Mouse (Mus musculus): Measurements from ENCODE around the gene Ubn2. TPM values are rescaled to one million over a fixed set of nuclear protein-coding genes. Genes with fewer than 3 reads are reported as not detected.
"Not testable (repeated sequence)": the region's sequence is repeated elsewhere in the genome, so short reads cannot be mapped to it uniquely, and the experiment has no call there.

The Ubn2 gene
- polyA plus RNA-seq, 1 experiment from 2014 or later: 22.9 TPM

DNA sequence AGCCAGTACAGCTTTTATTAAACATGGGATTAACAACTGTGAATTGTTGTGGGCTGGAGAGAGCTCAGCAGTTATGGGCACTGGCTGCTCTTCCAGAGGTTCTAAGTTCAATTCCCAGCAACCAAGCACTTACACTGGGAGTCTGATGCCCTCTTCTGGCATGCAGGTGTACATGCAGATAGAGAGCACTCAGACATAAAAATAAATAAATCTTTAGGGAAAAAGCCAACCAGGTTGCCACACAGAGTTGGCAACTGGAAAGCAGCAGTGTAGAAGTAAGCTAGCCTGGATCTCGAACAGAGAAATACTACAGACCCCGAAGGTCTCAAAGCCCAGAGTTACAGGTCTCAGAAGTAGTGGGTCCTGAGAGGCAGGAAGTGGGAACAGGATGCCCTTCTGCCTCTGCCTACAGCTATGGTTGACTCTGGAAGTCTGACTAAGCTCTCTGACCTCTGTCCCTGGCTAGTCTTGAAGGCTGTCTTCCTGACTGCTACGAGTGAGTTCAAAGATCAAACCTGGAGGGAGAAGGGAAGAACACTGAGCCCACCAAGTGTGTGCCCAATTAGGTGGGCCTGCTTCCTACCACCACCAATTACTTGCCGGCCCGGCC, 97.6 kb downstream of the Ubn2 start:
- Histone ChIP-seq H3K4me2 (replicated peaks; ENCODE audit: low read depth, low read length) (no peak overlapping the region), H3K9me3 (ENCODE audit: control insufficient read depth, low read depth, low read length) (no peaks in the 10 kb centered on the region), H3K4me1 (ENCODE audit: control insufficient read depth, insufficient read depth, low read length) (peaks cover 4% of the 10 kb centered on the region; the same call in 1 of the 2 replicates), H3K27ac (ENCODE audit: low read length) (no peak overlapping the region), H3K27me3 (ENCODE audit: control insufficient read depth, insufficient read depth, low read length) (no peaks in the 10 kb centered on the region), H3K4me3 (ENCODE audit: low read depth, low read length) (no peak overlapping the region), H3K9ac (replicated peaks; ENCODE audit: low read depth, low read length) (no peak overlapping the region), H3K36me3 (ENCODE audit: control insufficient read depth, insufficient read depth, low read length) (no peaks in the 10 kb centered on the region)
- WGBS: 54% methylated on average over 5 of the region's 5 CpGs
- no peak for ATAC-seq (ENCODE audit: insufficient number of reproducible peaks, insufficient read depth, low FRiP score, low read depth)

GRCm38 (mm10) chr6:38532500-38533420, 99.0 kb downstream of the Ubn2 start:
- peak overlapping the region; percentile 36 for H3K9ac ChIP-seq (replicated peaks; ENCODE audit: low read depth, low read length)
- peak; percentile 23; the same call in 1 of the 2 replicates for ATAC-seq (ENCODE audit: insufficient number of reproducible peaks, insufficient read depth, low FRiP score, low read depth)
- no peaks in the 10 kb centered on the region for H3K27me3 ChIP-seq (ENCODE audit: control insufficient read depth, insufficient read depth, low read length)
- peak overlapping the region; percentile 60 for H3K4me2 ChIP-seq (replicated peaks; ENCODE audit: low read depth, low read length)
- peak overlapping the region; percentile 96 for H3K27ac ChIP-seq (ENCODE audit: low read length)
- 7% methylated on average over 25 of the region's 25 CpGs for WGBS
- no peaks in the 10 kb centered on the region for H3K9me3 ChIP-seq (ENCODE audit: control insufficient read depth, low read depth, low read length)
- no peaks in the 10 kb centered on the region for H3K36me3 ChIP-seq (ENCODE audit: control insufficient read depth, insufficient read depth, low read length)
- H3K4me1 ChIP-seq (ENCODE audit: control insufficient read depth, insufficient read depth, low read length): peaks cover 4% of the 10 kb centered on the region; the same call in 1 of the 2 replicates
- H3K4me3 ChIP-seq (ENCODE audit: low read depth, low read length): peak overlapping the region; percentile 80

GRCm38 (mm10) chr6:38533428-38534405, 100.0 kb downstream of the Ubn2 start, which contains the start of gene Fmc1:
Fmc1 (plus strand) TSS chr6:38533502.
- ATAC-seq (ENCODE audit: insufficient number of reproducible peaks, insufficient read depth, low FRiP score, low read depth): peak; percentile 93
- Histone ChIP-seq H3K4me2 (replicated peaks; ENCODE audit: low read depth, low read length) (peak within 1 kb of the TSS; percentile 60), H3K36me3 (ENCODE audit: control insufficient read depth, insufficient read depth, low read length) (no peaks in the 10 kb centered on the region), H3K9me3 (ENCODE audit: control insufficient read depth, low read depth, low read length) (no peaks in the 10 kb centered on the region), H3K27me3 (ENCODE audit: control insufficient read depth, insufficient read depth, low read length) (no peaks in the 10 kb centered on the region), H3K9ac (replicated peaks; ENCODE audit: low read depth, low read length) (peak within 1 kb of the TSS; percentile 68), H3K27ac (ENCODE audit: low read length) (peak within 1 kb of the TSS; percentile 97), H3K4me3 (ENCODE audit: low read depth, low read length) (peak within 1 kb of the TSS; percentile 80), H3K4me1 (ENCODE audit: control insufficient read depth, insufficient read depth, low read length) (peaks cover 4% of the 10 kb centered on the region; the same call in 1 of the 2 replicates)
- WGBS: 5% methylated on average over 41 of the region's 41 CpGs

DNA sequence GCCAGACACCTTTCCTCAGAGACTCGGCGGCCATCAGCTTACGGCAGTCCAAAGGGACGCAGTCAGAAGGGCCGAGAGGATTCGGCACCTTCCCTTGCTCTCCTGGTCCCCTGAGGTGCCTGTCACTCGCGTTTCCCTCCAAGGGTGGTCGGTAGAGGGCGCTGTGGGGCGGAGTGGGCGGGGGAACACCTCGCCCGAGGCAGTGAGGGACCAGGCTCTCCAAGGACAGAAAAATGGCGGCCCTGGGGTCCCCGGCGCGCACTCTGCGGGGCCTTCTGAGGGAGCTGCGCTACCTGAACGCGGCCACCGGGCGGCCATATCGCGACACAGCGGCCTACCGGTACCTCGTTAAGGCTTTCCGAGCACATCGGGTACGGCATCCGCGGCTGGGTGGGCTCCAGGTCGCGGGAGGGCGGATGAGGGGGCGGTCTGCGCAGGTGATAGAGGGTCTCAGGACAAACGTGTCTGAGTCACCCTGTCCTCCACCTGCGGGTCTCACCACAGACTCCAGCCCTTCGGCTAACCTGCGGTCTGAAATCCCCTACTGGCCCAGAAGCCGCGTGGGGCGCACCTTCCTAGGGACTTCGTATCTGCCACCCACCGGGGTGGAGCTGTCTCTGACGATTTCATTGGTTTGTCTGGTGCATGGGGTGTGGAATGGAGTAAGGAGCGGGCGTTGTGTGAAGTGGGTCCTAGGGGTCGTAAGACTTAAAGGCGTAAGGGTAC, 101.1 kb downstream of the Ubn2 start:
- under 1% methylated on average over 53 of the region's 53 CpGs for WGBS
- H3K27me3 ChIP-seq (ENCODE audit: control insufficient read depth, insufficient read depth, low read length): no peaks in the 10 kb centered on the region
- ATAC-seq (ENCODE audit: insufficient number of reproducible peaks, insufficient read depth, low FRiP score, low read depth): peak; percentile 80

DNA sequence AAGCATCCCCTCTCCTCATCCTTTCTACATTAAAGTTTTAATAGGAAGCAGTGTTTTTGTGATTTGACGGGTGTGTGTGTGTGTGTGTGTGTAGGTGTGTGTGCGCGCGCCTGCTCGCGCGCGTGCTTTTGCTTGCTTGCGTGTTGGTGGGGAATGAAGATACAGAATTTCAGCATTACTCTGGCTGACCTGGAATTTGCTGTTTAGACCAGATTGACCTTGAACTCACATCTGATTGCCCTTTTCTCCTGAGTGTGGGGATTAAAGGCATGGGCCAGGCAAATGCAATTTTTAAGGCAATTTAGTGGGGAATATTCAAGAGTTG, 101.6 kb downstream of the Ubn2 start:
- H3K9ac ChIP-seq (replicated peaks; ENCODE audit: low read depth, low read length): peak overlapping the region; percentile 68
- H3K36me3 ChIP-seq (ENCODE audit: control insufficient read depth, insufficient read depth, low read length): no peaks in the 10 kb centered on the region
- H3K4me3 ChIP-seq (ENCODE audit: low read depth, low read length): peak overlapping the region; percentile 80
- H3K27ac ChIP-seq (ENCODE audit: low read length): peak overlapping the region; percentile 97
- H3K4me2 ChIP-seq (replicated peaks; ENCODE audit: low read depth, low read length): peak overlapping the region; percentile 57
- H3K9me3 ChIP-seq (ENCODE audit: control insufficient read depth, low read depth, low read length): no peaks in the 10 kb centered on the region
- H3K4me1 ChIP-seq (ENCODE audit: control insufficient read depth, insufficient read depth, low read length): peaks cover 4% of the 10 kb centered on the region; the same call in 1 of the 2 replicates
- no peak for ATAC-seq (ENCODE audit: insufficient number of reproducible peaks, insufficient read depth, low FRiP score, low read depth)
- no peaks in the 10 kb centered on the region for H3K27me3 ChIP-seq (ENCODE audit: control insufficient read depth, insufficient read depth, low read length)
- 4% methylated on average over 9 of the region's 9 CpGs for WGBS

More for the DNA sequence above, 101.1 kb downstream of the Ubn2 start:
- Histone ChIP-seq H3K4me3 (ENCODE audit: low read depth, low read length) (peak overlapping the region; percentile 80), H3K4me2 (replicated peaks; ENCODE audit: low read depth, low read length) (peak overlapping the region; percentile 57), H3K36me3 (ENCODE audit: control insufficient read depth, insufficient read depth, low read length) (no peaks in the 10 kb centered on the region), H3K9me3 (ENCODE audit: control insufficient read depth, low read depth, low read length) (no peaks in the 10 kb centered on the region), H3K9ac (replicated peaks; ENCODE audit: low read depth, low read length) (peak overlapping the region; percentile 68), H3K4me1 (ENCODE audit: control insufficient read depth, insufficient read depth, low read length) (peaks cover 4% of the 10 kb centered on the region; the same call in 1 of the 2 replicates), H3K27ac (ENCODE audit: low read length) (peak overlapping the region; percentile 97)

DNA sequence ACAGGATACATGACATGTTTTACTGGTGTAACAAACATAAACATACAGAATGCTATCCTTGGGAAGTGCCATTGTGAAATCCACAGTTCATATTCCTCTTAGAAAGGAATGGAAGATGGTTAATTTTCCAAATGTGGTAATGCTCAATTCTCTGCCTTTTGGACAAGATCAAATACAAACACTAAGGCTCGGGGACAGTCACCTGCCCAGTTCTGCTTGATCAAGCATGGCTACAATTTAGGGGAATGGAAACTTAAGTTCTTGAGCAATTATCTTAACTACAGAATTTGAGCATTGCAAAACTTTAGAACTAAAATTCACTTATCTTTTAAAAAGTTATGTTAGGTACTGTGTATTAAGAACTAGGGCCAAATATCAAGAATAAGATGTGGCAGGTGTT, 102.0 kb downstream of the Ubn2 start:
- WGBS: 83% methylated on average over 1 of the region's 1 CpGs
- no peaks in the 10 kb centered on the region for H3K9me3 ChIP-seq (ENCODE audit: control insufficient read depth, low read depth, low read length)

DNA sequence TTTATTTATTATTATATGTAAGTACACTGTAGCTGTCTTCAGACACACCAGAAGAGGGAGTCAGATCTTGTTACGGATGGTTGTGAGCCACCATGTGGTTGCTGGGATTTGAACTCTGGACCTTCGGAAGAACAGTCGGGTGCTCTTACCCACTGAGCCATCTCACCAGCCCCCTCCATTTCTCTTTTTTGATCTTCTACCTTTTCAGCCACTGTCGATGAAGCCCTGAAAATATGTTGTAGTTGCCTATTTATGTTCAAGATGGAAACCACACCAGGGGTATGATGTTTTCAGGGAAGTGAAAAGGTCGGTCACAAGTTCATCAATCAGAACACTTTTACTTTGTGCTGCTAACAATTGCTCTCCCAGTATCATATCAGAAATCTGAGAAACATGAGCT, 110.4 kb downstream of the Ubn2 start:
- H3K9ac ChIP-seq (replicated peaks; ENCODE audit: low read depth, low read length): not testable (repeated sequence)

More for the DNA sequence above, 102.0 kb downstream of the Ubn2 start:
- no peaks in the 10 kb centered on the region for H3K27me3 ChIP-seq (ENCODE audit: control insufficient read depth, insufficient read depth, low read length)
- H3K4me2 ChIP-seq (replicated peaks; ENCODE audit: low read depth, low read length): peak overlapping the region; percentile 57
- H3K9ac ChIP-seq (replicated peaks; ENCODE audit: low read depth, low read length): no peak overlapping the region
- H3K4me3 ChIP-seq (ENCODE audit: low read depth, low read length): peak overlapping the region; percentile 80
- H3K27ac ChIP-seq (ENCODE audit: low read length): no peak overlapping the region; the same call in 1 of the 2 replicates
- no peak for ATAC-seq (ENCODE audit: insufficient number of reproducible peaks, insufficient read depth, low FRiP score, low read depth)
- no peaks in the 10 kb centered on the region for H3K36me3 ChIP-seq (ENCODE audit: control insufficient read depth, insufficient read depth, low read length)
- H3K4me1 ChIP-seq (ENCODE audit: control insufficient read depth, insufficient read depth, low read length): peaks cover 4% of the 10 kb centered on the region; the same call in 1 of the 2 replicates

More for the DNA sequence above, 110.4 kb downstream of the Ubn2 start:
- not testable (repeated sequence) for H3K4me2 ChIP-seq (replicated peaks; ENCODE audit: low read depth, low read length); H3K4me3 ChIP-seq (ENCODE audit: low read depth, low read length); H3K9me3 ChIP-seq (ENCODE audit: control insufficient read depth, low read depth, low read length); H3K27me3 ChIP-seq (ENCODE audit: control insufficient read depth, insufficient read depth, low read length); H3K4me1 ChIP-seq (ENCODE audit: control insufficient read depth, insufficient read depth, low read length); H3K27ac ChIP-seq (ENCODE audit: low read length); ATAC-seq (ENCODE audit: insufficient number of reproducible peaks, insufficient read depth, low FRiP score, low read depth); H3K36me3 ChIP-seq (ENCODE audit: control insufficient read depth, insufficient read depth, low read length)
- WGBS: 90% methylated on average over 4 of the region's 5 CpGs
